Mouse (Mus musculus) thymus, postnatal 0 days (tissue): ENCODE measurements around the gene Dph2. TPM values are rescaled to one million over a fixed set of nuclear protein-coding genes. Genes with fewer than 3 reads are reported as not detected.

ENCODE experiments used
- DNase-seq: peaks from one replicate; pipeline ENCODE4 v3.0.0-alpha.2; 2015; ENCODE audit warnings: low spot score
- polyA plus RNA-seq: library from polyadenylated mRNA; unstranded; fragments of >200 nt; fragmentation: Nextera tagmentation; extraction: Ambion mirVana; gene quantifications from 2 replicates; pipeline ENCODE4 v1.2.1, GENCODE M21; 2015

The Dph2 gene
- 20.4 and 22.5 TPM in 2 replicates for polyA plus RNA-seq

DNA sequence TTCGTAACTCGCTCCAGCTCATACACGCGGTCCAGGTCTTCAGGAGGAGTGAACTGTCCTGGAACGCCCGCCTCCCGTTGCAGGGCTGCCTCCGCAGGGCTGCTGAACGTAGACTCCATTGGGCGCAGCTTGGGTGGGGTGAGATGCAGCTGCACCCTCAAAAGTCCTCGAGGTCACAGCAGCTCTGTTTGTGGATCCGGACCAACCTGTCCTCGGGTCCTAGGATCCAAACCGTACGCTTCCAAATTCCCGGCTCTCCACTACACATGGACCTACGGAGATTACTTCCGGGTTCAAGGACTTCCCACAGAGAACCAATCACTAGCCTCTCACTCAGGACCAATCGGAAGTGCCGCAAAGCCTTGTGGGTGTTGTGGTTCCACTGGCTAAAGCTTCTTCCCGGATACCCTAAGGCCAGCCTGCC, at the start of gene Dph2:
Gene Dph2 (minus strand): TSS at position 295 of the 424 bp plus-strand sequence.
- DNase-seq = peak; percentile 87

DNA sequence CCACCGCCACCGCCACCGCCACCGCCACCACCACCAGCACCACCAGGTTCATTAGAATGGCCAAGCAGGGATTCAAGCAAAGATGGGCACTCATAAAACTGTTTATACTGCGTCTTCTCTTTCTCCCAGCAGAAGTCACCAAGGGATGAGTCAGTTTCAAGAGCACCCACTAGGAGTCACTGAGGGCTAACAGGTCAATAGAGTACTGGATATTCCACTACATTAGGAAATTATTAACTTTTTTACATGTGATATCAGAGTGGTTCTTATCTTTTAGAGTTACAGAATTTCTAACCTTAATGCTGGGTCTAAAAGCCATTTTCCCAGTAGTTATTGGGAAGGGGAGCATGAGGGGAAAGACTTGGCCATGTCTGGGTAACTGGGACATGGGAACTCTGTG, 45.1 kb upstream of the Dph2 start:
- no peak for DNase-seq

- no peak for DNase-seq
Observed at GRCm38 (mm10) chr4:117934081-117934480, 42.2 kb upstream of the Dph2 start.

DNA sequence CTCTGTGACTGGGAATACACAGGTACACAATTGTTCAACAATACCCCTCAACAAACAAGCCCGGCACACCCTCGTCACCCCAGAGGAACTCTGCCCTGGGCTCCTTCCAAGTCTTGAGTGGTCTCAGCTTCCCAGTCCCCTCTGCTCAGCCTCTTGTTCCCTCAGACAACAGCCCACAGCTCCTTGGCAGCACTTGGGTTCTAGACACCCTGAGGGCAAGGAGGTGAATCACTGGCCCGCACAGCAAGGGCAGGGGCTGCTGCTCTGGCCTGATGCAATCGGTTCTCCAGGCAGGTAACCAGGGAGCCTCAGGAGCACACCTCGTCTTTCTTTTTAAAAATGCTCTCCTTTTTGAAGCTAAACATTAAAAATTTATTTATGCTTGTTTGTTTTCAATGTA, 41.4 kb upstream of the Dph2 start:
- DNase-seq = no peak

DNA sequence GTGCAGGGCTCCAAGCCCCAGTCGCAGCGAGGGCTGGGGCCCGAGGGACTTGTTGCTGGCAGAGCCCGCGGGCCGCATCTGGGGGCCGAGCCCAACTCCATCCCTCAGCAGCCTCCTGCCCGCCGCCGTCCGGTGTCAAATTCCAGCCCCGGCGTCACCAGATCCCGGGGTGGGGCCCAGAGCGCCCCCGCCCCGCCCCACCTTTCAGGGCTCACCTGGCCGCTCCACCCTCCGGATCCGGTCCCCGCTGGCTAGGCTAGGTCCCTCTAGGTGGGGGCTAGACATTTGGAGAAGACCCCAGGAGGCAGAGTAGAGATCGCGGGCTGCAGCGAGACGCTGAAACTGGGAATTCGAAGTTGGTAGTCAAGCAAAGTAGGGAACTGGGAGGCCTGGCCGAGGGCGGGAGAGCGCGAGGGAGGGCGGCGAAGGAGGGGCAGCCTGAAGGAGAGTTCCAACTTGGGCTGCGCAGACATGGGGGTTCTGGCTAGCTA, 37.6 kb upstream of the Dph2 start, which contains the start of gene Artn:
Gene Artn (minus strand): TSS at position 373 of the 491 bp plus-strand sequence.
- DNase-seq = no peak

DNA sequence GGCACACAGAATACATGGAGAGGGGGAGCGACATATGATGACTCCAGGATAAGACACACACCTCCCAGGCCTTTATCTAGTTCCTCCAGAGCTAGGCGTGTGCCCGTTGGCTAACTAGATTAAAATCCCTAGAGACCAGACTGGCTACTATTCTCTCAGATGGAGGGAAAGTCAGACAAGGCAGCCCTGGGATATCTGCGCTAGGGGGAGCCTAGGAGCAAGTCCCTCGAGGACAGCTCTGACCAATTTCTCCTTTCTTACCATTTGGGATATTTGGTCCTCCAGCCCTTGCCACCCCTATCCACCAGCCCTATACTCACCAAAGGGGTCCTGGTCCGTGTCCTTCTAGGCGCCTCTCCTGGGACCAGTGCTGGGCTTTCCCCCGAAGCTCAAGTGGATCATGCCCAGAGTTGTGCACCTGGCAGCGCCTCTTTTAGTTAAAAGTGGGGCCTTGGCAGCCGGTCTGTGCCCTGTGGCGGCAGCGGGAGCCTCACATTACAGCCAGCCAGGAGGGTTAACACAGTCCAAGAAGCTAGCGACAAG, 36.9 kb upstream of the Dph2 start:
- no peak for DNase-seq

- DNase-seq = peak; percentile 39
Observed at GRCm38 (mm10) chr4:117928234-117928633, 36.4 kb upstream of the Dph2 start.

DNA sequence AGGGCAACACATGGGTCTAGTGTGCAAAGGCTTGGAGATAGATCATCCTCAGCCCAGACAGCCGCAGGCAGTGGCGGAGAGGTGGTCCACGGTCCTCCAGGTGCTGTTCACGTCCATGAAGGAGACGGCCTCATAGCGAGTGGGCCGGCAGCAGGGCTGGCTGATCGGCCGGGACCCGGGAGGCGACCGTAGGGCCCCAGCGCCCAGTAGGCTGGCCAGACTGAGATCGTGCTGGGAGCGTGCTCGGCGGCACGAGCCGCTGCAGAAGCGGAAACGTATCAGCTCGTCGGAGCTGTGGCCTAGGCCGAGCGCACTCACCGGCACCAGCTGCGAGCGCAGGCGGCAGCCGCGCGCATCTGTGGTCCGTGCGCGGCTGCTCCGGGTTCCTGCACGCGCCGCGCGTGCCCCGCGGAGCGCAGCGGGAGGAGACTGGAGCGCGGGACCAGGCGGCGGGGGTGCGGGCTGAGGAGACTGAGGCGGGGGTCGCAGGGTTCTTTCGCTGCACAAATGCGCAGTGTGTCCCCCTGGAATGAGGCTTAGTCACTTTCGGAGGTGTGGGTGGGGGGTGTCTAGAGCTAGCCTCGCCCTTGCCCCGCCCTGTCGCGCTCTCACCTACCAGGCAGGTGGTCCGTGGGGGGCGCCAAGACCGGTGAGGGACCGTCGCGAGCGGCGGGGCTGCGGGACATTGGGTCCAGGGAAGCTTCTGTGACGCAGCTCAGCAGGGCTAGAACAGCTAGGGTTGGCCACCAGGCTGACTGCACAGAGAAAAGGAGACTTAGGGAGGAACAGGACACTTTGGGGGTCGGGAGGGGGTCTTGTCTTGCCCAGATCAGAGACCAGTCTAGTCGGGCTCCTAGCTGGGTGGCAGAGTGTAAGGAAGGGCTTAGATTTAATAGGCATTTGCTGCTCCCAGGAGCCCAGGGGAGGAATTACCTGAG, 35.0 kb upstream of the Dph2 start:
- DNase-seq = peak; percentile 44

DNA sequence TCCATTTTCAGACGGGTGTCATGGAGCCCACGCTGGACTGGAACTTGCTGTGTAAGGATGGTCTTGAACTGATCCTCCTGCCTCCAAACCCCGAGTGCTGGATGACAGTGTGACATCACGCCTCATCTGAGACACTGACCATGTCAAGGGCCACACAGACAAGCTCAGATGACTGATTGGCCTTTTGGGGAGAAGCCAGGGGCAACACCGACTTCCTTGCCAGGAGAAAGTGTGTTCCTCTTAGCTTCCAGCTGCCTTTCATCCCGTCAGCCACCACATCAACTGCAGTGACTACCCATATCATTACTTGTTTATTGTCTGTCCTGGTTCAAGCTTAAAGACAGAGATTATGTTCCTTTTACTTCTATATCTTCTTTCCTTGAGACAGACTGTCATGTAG, 33.1 kb upstream of the Dph2 start:
- no peak for DNase-seq

DNA sequence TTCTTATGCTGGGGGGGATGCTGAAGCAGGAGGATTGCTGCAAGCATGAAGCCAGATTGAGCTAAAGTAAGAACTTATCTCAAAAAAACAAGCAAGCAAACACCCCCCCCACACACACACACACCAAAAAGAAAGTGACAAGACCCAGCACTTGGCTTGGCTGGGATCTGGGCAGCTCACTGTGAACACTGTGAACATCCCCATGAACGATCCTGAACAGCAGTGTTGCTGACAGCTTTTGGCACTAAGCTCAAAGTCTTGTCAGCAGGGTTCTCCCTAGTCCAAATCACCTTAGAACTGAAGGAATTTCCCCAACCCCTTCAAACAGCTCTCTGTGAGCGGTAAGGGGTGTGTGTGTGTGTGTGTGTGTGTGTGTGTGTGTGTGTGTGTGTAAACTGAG, 31.6 kb upstream of the Dph2 start:
- DNase-seq = no peak

DNA sequence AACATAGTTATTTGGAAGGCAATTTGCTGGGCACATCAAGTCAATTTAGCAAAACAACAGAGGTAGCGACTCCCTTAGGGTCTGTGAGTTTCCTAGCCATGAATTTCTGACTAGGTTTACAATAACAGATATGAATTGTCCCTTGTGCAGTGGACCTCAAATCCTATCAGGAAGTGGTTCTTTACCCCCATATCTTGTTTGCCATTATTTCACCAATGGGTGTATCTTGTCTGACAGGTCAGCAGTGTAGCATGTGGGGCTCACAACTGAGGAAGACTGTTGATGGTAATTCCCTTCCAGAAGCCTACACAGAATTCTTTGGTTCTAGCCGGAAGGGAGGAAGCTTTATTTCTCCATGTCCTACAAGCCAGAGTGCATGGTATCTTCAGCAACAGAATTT, 29.5 kb upstream of the Dph2 start:
- DNase-seq = no peak

DNA sequence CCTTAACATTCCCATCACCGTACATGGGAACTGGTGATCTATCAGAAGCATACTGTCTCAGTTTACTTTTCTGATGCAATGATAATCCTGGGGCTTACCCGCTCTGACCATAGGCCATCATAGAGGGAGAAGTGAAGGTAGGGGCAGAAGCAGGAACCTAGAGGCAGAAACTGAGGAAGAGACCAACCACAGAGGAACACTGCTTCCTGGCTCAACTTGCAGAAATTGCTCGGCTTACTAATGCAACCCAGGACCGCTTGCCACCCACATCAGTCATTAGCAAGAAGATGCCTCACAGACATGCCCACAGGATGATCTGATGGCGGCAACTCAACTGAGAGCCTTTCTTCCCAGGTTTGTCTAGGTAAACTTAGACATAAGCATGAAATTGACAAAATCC, 26.9 kb upstream of the Dph2 start:
- DNase-seq = no peak

DNA sequence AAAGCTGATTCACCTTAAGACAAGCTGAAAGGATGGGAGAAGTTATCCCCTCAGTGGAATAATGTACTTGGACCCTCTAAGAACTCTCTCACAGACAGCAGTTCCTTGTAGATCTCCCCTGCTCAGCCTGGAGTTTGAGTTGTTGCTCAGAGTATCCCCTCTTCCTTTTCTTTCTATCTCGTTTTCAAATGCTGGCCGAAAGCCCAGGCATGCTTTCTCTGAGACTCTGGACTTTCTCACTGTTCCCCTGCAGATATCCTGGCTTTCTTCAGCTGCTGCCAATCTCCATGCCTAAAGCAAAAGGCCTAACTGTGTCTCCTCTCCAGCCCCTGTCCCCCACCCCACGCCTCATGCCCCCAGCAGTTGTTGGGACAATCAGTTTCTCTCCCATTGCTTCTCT, 26.4 kb upstream of the Dph2 start:
- no peak for DNase-seq

- DNase-seq = no peak
Observed at GRCm38 (mm10) chr4:117917847-117918246, 26.0 kb upstream of the Dph2 start.

- DNase-seq = no peak
Observed at GRCm38 (mm10) chr4:117917402-117917801, 25.6 kb upstream of the Dph2 start.

DNA sequence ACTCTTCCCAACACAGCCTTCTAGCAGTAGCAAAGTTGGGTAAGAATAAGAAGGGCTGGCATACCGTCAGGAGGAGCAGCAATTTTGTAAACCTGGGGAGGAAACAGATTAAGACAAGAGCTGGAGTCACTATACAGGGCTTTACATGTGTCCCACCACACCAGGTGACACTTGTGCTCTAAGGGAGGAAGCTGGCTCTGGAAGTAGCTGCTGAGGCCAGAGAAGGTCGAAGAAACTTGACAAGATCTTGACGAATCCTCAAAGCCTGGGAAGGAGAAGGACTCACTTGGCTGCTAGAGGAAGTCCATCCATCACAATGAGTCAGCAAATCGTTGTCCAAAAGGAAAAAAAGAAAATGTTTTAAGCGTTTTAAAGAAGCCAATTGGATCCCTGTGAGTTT, 24.6 kb upstream of the Dph2 start:
- DNase-seq = no peak

GRCm38 (mm10) chr4:117915489-117916105, 23.8 kb upstream of the Dph2 start:
- DNase-seq = peak; percentile 31

DNA sequence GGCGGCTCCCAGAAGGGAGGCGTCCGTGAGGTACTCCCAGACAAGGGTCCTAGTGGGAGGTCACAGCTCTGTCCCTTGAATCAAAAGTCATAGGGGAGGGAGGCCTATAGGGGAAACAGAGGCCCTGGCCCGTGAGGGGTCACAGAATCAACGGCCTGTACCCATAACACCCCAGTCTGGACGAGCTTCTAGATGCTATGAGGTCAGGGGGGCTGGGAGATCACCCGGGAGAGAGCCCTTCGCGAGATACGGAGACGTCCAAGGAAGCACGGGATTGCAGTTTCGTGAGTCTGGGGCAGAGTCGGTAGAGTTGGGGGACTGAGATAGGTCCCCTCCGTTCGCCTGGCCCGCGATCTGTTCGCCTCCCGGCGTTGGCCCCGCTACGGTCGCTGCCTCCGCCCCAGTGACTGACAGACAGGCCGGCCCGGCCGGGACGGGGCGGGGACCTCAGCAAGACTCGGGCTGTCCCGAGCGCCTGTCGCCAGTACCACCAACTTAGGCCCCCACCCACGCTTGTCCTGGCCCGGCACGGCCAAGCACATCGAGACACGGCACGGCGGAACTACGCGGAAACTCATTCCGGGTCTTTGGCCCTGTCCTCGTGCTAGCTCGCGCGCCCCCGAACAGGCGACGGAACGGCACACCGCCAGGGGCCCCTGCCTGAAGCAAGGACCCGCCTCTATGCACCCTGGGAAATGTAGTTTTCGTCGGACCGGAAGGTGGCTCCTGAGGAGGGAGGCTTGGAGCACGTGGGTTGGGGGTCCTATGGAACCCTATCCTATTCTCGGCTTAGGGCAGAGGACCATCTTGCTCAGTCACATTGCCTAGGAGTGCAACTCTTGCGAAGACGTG, 23.0 kb upstream of the Dph2 start, which contains the start of gene Ipo13:
Gene Ipo13 (minus strand): TSS at position 409 of the 852 bp plus-strand sequence.
- DNase-seq = peak; percentile 93

DNA sequence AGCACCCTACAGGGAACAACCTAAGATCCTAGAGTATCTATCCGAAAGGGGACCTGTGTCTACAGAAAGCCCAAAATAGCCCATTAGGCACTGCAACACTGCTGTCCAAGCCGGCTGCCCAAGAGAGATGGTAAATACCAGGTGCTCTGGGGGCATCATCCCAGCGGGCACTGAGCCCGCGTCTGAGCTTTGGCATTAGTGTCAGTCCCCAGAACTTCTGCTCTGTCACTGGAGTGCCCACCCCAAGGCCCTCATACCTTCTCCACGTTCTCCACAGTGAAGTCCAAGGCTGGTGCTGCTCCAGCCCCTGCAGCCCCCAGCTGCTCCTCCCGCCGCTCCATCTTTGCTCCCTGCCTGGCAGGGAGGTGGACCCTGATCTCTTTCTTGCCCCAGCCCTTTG, 22.2 kb upstream of the Dph2 start:
- DNase-seq = no peak

DNA sequence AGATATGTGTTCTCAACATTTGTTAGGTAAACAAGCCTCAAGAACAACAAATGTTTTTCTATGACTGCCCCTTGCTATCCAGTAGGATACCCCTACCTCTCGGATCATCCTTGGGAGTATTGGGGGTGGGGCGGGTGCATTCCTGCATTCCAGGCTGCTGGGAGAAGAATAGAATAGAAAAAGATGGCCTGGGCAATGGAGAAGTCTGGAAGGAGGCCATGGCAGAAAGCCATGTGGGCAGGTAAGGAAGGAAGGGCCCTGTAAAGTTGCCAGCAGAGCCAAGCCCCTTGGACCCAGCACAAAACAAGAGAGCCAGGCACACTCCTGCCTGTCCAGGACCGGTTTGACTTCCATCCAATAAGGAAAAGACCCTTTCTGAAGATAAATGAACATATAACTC, 21.6 kb upstream of the Dph2 start:
- DNase-seq = no peak

GRCm38 (mm10) chr4:117912685-117913273, 20.9 kb upstream of the Dph2 start:
- no peak for DNase-seq
